In the genomic region with DNA sequence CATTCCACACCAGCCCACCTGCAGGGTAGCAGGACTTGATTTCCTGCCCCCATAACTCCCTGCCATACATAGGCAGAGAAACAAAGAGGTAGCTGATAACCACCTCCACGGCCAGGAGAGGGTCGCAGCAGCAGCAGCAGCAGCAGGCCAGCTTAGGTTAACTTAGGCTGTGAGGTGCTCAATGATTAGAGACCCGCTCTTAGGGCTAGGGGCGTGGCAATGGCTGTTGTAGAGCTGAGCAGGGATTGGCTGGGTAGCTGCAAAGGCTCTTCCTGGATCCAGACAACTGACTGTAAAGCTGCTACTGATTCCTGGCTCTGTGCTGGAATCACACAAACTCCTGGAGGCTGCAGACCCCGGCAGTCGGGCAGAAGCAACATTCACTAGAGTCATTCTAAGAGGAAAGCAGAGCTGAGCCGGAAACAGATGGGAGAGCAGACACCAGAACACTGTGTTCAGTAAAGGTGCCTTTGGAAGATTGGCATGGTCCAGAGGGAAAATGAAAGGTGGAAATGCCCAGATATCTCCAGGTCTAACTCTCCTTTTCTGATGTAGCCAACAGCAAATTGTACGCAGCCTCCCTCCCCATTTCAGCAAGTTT, we compare ENCODE assay signal across 9 mouse cellular contexts. TPM values are rescaled to one million over a fixed set of nuclear protein-coding genes. Genes with fewer than 3 reads are reported as not detected.
DNase-seq lines count a peak whose midpoint lies in the region; ATAC-seq and TF ChIP-seq lines count a peak whose summit lies in the region.
"Had no signal": no experiment of that assay in that cellular context is flagged by ENCODE, and none has a peak within 500 bp of the region (broad histone marks: within the 10 kb centered on the region; RNA-seq: fewer than 3 reads in every experiment).

No protein-coding gene starts in this region.

- peaks cover 68% of the 10 kb centered on the region for H3K79me2 ChIP-seq in CH12.LX (replicated peaks; ENCODE audit: control insufficient read depth, extremely low read depth, insufficient read depth, poor library complexity, severe bottlenecking)

- TF ChIP-seq POLR2A in CH12.LX (IDR thresholded peaks at IDR 0.05; ENCODE audit: low read depth, low read length): no peak

- no peaks in the 10 kb centered on the region for H3K27me3 ChIP-seq in heart, embryonic 14.5 days (ENCODE audit: control insufficient read depth, insufficient read depth, low read length)
- no peaks in the 10 kb centered on the region for H3K27me3 ChIP-seq in CH12.LX (replicated peaks)
- H3K27me3 ChIP-seq in embryonic facial prominence, embryonic 10.5 days (replicated peaks; ENCODE audit: low read depth, poor library complexity, severe bottlenecking): no peaks in the 10 kb centered on the region
- no peaks in the 10 kb centered on the region for H3K27me3 ChIP-seq in intestine, postnatal 0 days (replicated peaks; ENCODE audit: control insufficient read depth, insufficient read depth, low read length)

- TF ChIP-seq CTCF in CH12.LX (conservative IDR thresholded peaks at IDR 0.05 in 1 of 2, IDR thresholded peaks at IDR 0.05 in 1 of 2; ENCODE audit: low read depth in 2 of 2, low read length in 2 of 2): no peak
- TF ChIP-seq CTCF in intestine, postnatal 0 days (IDR thresholded peaks at IDR 0.05; ENCODE audit: low read depth): no peak

- TF ChIP-seq EP300 in CH12.LX (IDR thresholded peaks at IDR 0.05; ENCODE audit: low read length): no peak

- peaks cover 45 to 76% of the 10 kb centered on the region in 2 experiments for H3K4me1 ChIP-seq in heart, embryonic 14.5 days (ENCODE audit: control insufficient read depth in 2 of 2, insufficient read depth in 2 of 2, low read length in 2 of 2)
- peaks cover 46 to 82% of the 10 kb centered on the region in 2 experiments for H3K4me1 ChIP-seq in CH12.LX (ENCODE audit: control insufficient read depth in 1 of 2, insufficient read depth in 2 of 2)
- H3K4me1 ChIP-seq in embryonic facial prominence, embryonic 10.5 days: peaks cover 68% of the 10 kb centered on the region
- peaks cover 15% of the 10 kb centered on the region for H3K4me1 ChIP-seq in intestine, postnatal 0 days (replicated peaks; ENCODE audit: control insufficient read depth, insufficient read depth, low read length)

- in situ Hi-C loops in CH12.LX (cut with MboI; ENCODE audit: low pct_ligation_motif_present, low pct_unique_long_range_greater_than_20kb, low sequenced_read_pairs): no loop called here

- peak overlapping the region; percentile 39 for H3K4me2 ChIP-seq in heart, embryonic 14.5 days (ENCODE audit: low read length)
- peak overlapping the region; percentile 55 for H3K4me2 ChIP-seq in CH12.LX (ENCODE audit: insufficient read depth, low read depth, poor library complexity, severe bottlenecking)
- 0 out of 2 replicates have a peak overlapping the region, but pooled peaks have one; percentile 9 for H3K4me2 ChIP-seq in intestine, postnatal 0 days (replicated peaks; ENCODE audit: low read depth)

- WGBS in heart, embryonic 14.5 days: 11% methylated on average over 8 of the region's 8 CpGs
- WGBS in embryonic facial prominence, embryonic 10.5 days: 22% methylated on average over 8 of the region's 8 CpGs
- WGBS in intestine, postnatal 0 days: 20% methylated on average over 8 of the region's 8 CpGs

- no peak for DNase-seq in heart, adult 18-20 months
- no peak for DNase-seq in CH12.LX (ENCODE audit: extremely low read depth)
- DNase-seq in embryonic facial prominence, embryonic 10.5 days (ENCODE audit: low spot score): peak; percentile 51
- DNase-seq in adrenal gland, postnatal 4 days (ENCODE audit: low spot score in 2 of 2): no peak
- DNase-seq in spleen, adult 18-20 months: no peak
- DNase-seq: gastrocnemius, postnatal 36 days had no signal

- H3K4me3 ChIP-seq in heart, embryonic 14.5 days (ENCODE audit: control insufficient read depth in 1 of 2, insufficient read depth in 1 of 2, low read depth in 1 of 2, low read length in 2 of 2): no peak overlapping the region
- peak overlapping the region in 1 of 3 experiments; percentile 61 for H3K4me3 ChIP-seq in CH12.LX (replicated peaks in 1 of 3; ENCODE audit: low read depth in 2 of 3, low read length in 2 of 3, poor library complexity in 1 of 3)
- H3K4me3 ChIP-seq in embryonic facial prominence, embryonic 10.5 days: no peak overlapping the region
- no peak overlapping the region for H3K4me3 ChIP-seq in intestine, postnatal 0 days (ENCODE audit: low read depth, low read length)

- ATAC-seq in heart, embryonic 14.5 days (ENCODE audit: insufficient number of reproducible peaks, insufficient read depth, low FRiP score, low read depth): no peak
- no peak for ATAC-seq in intestine, postnatal 0 days
- ATAC-seq in activated CD4-positive, CD25-positive, alpha-beta regulatory T cell, adult 4 months: no peak

- H3K9ac ChIP-seq in heart, embryonic 14.5 days (ENCODE audit: low read length): peak overlapping the region; percentile 45
- no peak overlapping the region for H3K9ac ChIP-seq in CH12.LX (ENCODE audit: insufficient read depth, low read depth)
- H3K9ac ChIP-seq in intestine, postnatal 0 days (ENCODE audit: low read depth, low read length): peak overlapping the region; percentile 3; the same call in 1 of the 2 replicates

- dilution Hi-C loops in CH12.LX (cut with MboI; ENCODE audit: extremely low pct_ligation_motif_present, extremely low pct_unique_long_range_greater_than_20kb, low sequenced_read_pairs): no loop called here

- H3K9me3 ChIP-seq in heart, embryonic 14.5 days (ENCODE audit: control insufficient read depth, low read length): no peaks in the 10 kb centered on the region
- H3K9me3 ChIP-seq in CH12.LX (replicated peaks; ENCODE audit: low read length): no peaks in the 10 kb centered on the region
- H3K9me3 ChIP-seq in embryonic facial prominence, embryonic 10.5 days: no peaks in the 10 kb centered on the region
- no peaks in the 10 kb centered on the region for H3K9me3 ChIP-seq in intestine, postnatal 0 days (ENCODE audit: control insufficient read depth)

- peak overlapping the region; percentile 36 to 61 for H3K27ac ChIP-seq in heart, embryonic 14.5 days (replicated peaks in 1 of 2; ENCODE audit: control insufficient read depth in 1 of 2, insufficient read depth in 1 of 2, low read depth in 2 of 2, low read length in 2 of 2)
- peak overlapping the region; percentile 51 for H3K27ac ChIP-seq in CH12.LX (ENCODE audit: insufficient read depth, low read depth)
- peak overlapping the region; percentile 65 for H3K27ac ChIP-seq in embryonic facial prominence, embryonic 10.5 days (replicated peaks)
- H3K27ac ChIP-seq in intestine, postnatal 0 days (ENCODE audit: low read depth, low read length): no peak overlapping the region

- no peaks in the 10 kb centered on the region for H3K36me3 ChIP-seq in heart, embryonic 14.5 days (ENCODE audit: control insufficient read depth, insufficient read depth, low read length)
- H3K36me3 ChIP-seq in CH12.LX (replicated peaks in 1 of 2; ENCODE audit: control insufficient read depth in 1 of 2, insufficient read depth in 1 of 2, low read length in 1 of 2): peaks cover 23 to 63% of the 10 kb centered on the region in 2 experiments
- no peaks in the 10 kb centered on the region for H3K36me3 ChIP-seq in embryonic facial prominence, embryonic 10.5 days (replicated peaks)
- no peaks in the 10 kb centered on the region for H3K36me3 ChIP-seq in intestine, postnatal 0 days (ENCODE audit: control insufficient read depth, insufficient read depth)

- no peak for TF ChIP-seq RAD21 in CH12.LX (IDR thresholded peaks at IDR 0.05; ENCODE audit: low read depth, low read length)

TF ChIP-seq in CH12.LX, 34 proteins besides CTCF, POLR2A, EP300 and RAD21:
- TF ChIP-seq ELF1 (IDR thresholded peaks at IDR 0.05; ENCODE audit: low read depth, low read length): peak; percentile 69
- TF ChIP-seq TCF12 (IDR thresholded peaks at IDR 0.05; ENCODE audit: low read depth, low read length): 0 out of 2 replicates have a peak, but pooled peaks have one; percentile 17
- TF ChIP-seq NELFE (IDR thresholded peaks at IDR 0.05; ENCODE audit: low read depth, low read length): 0 out of 2 replicates have a peak, but pooled peaks have one; percentile 27
- no peak for TF ChIP-seq PAX5 (IDR thresholded peaks at IDR 0.05; ENCODE audit: low read length)

RNA-seq across cellular contexts. Expression of a gene that starts 39.6 kb away (rescaled TPM):
- 12.7 and 15.9 TPM in 2 replicates for polyA plus RNA-seq in heart, embryonic 14.5 days (2014; fragmentation: Nextera tagmentation; extraction: Ambion mirVana)
- total RNA-seq in heart, adult 18-20 months (2021): 10 to 100 TPM; 54.1 to 63.2 TPM
- total RNA-seq in CH12.LX (2012; rRNA removed): 47.8 and 49.7 TPM in 2 replicates
- total RNA-seq in CH12.LX (2014; rRNA removed): 108 and 122 TPM in 2 replicates
- polyA plus RNA-seq in CH12.LX (2012; ENCODE audit: insufficient read length, low read depth): 79.7 and 127 TPM in 2 replicates
- polyA plus RNA-seq in embryonic facial prominence, embryonic 10.5 days (2016; fragmentation: Nextera tagmentation; extraction: Ambion mirVana): 15.5 and 15.8 TPM in 2 replicates
- polyA plus RNA-seq in intestine, postnatal 0 days (2015; fragmentation: Nextera tagmentation; extraction: Ambion mirVana): 9.5 and 10.9 TPM in 2 replicates
- 10 to 100 TPM; 30.3 to 31.5 TPM for total RNA-seq in adrenal gland, postnatal 4 days (2021)
- 10 to 100 TPM; 50.1 to 73.2 TPM for polyA plus RNA-seq in activated CD4-positive, CD25-positive, alpha-beta regulatory T cell, adult 4 months (2017; shearing (Covaris generic))
